Mouse (Mus musculus): Measurements from ENCODE around the gene Atp6ap1.
A peak's percentile ranks its signal among the peaks of the same experiment; 100 is the strongest.

Gene Atp6ap1

DNA sequence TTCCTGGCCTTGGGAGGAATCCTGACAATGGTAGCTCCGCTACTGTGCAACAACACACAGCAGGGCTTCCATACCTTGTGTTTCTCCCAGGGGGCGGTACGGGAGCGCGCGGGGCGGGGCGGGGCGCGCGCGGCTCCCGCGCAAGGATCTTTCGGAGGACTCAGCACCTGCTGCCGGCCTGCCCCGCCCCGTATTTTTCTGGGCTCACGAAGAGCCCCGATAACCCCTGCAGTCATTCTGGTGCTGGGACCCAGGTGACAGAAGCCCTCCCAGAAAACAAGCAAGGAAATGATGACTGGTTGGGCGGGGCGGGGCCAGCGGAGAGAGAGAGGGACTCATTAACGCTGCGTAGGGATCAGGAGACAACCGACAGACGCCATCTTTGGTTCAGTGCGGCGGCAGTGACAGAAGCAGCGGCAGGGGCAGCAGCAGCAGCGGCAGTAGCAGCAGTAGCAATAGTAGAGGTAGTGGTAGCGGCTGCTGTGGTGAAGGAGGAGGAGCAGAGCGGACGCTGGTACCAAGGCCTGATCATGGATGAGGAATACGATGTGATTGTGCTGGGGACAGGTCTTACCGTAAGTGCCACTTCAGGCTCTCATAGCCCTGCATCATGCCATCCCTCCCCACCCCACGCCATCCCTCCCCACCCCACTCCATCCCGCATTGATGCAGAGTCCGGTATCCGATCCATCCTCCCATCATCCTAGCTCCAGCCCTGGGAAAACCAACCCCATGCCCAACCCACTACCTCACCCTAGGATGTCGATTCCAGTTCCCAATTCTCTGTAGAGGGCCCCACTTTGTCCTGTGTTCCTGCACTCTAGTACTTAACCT lies 8.2 kb downstream of the Atp6ap1 start, which contains the start of gene Gdi1:
Gene Gdi1, plus strand, starts transcription at position 132 of the 834 bp plus-strand sequence.
- peak; percentile 69 for DNase-seq (ENCODE audit: low spot score)

DNA sequence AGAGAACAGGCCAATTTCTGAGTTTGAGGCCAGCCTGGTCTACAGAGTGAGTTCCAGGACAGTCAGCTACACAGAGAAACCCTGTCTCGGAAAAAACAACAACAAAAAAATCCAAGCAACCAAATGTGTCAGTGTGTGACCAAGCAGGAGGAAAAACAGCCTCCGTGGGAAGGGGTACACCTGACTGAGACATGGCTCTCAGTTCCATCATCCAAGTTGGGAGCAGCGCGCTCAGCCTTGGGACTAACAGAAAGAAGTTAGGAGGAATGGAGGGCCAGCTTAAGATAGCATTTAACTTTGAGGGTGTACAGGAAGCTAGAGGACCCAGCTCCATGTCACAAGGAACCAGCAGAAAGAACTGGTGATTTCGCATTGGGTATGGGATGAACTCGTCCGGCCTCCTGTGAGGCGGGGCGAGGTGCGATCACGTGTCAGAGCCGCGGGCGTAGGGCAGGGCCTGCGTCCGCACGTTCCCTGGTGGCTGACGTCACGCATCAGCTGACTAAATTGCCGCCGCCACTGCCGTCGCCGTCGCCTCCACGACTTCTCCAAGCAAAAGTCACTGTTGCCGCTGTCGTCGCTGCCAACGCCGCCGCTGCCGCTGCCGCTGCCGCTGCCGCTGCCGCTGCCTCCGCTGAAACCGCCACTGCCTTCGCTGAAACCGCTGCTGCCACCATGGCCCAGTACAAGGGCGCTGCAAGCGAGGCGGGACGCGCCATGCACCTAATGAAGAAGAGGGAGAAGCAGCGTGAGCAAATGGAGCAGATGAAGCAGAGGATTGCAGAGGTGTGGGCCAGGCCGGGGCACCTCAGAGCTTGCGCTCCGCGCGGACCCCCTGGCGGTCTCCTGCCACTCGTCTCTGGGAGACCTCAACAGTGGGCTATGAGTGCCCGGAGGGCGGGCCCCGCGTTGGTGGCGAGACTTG lies 15.9 kb downstream of the Atp6ap1 start, which contains the start of gene Fam50a:
Gene Fam50a, plus strand, starts transcription at position 494 of the 925 bp plus-strand sequence.
- peak; percentile 82 for DNase-seq (ENCODE audit: low spot score)

DNA sequence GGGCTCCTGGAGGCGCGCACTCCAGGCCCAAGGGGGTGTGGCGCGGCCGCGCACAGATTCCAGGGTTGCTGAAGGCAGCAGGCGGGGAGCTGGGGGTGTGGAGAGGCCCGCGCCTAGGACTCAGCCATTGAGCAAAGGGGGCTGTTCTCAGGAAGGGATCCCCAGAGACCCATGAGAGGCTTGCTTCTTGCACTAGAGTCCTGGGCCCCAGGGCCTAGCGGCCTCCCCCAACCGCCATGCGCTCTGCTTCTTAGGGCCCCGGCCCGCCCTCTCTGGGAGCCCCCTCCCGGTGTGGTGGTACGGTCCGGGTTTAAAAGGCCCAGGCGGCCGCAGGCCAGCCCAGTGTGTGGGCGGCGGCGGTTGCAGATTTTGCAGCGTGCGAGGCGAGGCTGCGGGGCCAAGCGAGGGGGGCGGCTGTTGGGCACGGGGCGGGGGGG lies 31.8 kb downstream of the Atp6ap1 start, which contains the start of gene Plxna3:
Gene Plxna3, plus strand, starts transcription at position 342 of the 437 bp plus-strand sequence.
- DNase-seq (ENCODE audit: low spot score) = peak; percentile 79

- DNase-seq (ENCODE audit: low spot score) = no peak
Measured at GRCm38 (mm10) chrX:74329215-74329671, 32.3 kb downstream of the Atp6ap1 start.

GRCm38 (mm10) chrX:74330166-74330930 lies 33.5 kb downstream of the Atp6ap1 start:
- DNase-seq (ENCODE audit: low spot score) = no peak

DNA sequence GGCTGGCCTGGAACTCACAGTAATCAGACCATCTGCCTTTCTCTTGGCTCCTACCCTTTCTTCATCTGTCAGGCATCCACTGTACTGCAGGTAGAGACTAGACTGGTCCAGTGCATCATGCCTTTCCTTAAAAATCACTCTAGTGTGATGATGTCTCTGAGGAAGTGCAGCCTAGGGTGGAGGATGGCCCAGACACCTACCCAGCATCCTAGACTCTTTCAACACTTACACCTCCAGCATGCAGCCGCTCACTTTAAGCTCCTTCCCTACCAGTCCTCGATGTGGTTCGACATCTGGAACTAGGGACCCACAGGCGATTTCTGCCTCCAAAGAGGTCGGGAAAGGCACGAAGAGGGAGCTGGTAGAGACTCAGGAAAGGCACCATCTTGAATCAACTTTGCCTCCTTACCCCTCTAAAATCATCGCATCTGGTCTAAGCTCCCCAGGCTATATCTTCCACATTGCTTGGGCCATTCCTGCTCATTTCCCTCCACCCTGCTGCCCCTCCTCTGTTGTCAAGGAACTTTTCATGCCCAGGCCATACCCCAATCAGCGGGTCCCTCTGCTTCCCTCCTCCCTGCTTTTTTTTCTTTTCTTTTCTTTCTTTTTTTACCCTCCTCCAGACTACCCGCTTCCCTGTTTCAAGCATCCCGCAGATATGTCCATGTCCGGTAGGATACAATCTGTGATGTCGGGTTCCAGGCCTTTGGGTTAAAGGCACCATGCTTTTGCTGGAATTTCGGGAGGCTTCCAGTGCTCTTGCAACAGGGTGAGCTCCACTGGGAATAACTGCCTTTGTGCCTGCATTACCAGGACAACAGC lies 56.0 kb downstream of the Atp6ap1 start:
- DNase-seq (ENCODE audit: low spot score) = no peak

GRCm38 (mm10) chrX:74353467-74353770 lies 56.5 kb downstream of the Atp6ap1 start, which contains the start of gene Lage3:
Lage3 (minus strand) TSS chrX:74353618.
- peak; percentile 80 for DNase-seq (ENCODE audit: low spot score)

Measured in ovary, postnatal 36 days (tissue).